Mouse (Mus musculus): Measurements from ENCODE around the gene Tom1. TPM values are rescaled to one million over a fixed set of nuclear protein-coding genes. Genes with fewer than 3 reads are reported as not detected.

Tom1 gene
- total and polyA plus RNA-seq, 3 experiments = 18.0 to 32.6 TPM; not detected in 1

DNA sequence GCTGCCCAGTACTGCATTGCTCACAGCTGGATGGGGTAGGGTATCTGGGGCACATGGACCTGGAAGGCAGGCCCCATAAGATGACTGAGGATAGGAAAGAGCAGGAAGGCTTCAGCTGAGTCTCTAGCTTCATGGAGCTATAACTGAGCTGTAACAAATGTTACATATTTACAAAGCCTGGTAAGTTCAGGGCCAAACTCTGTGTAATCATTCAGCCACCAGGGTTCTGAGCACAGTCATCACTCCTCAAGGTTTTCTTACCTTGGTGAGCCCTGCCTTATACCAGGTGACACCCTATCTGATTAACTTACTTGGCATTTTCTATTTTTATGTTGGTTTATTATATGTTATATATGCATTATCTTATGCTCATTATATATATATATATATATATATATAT lies 53.6 kb downstream of the Tom1 start:
- Histone ChIP-seq H3K27me3 (ENCODE audit: control insufficient read depth in 1 of 2, insufficient read depth in 2 of 2, low read length in 2 of 2) (no peaks in the 10 kb centered on the region), H3K9ac (ENCODE audit: control insufficient read depth, low read depth, low read length, poor library complexity, severe bottlenecking) (no peak overlapping the region), H3K79me2 (ENCODE audit: control insufficient read depth, insufficient read depth, low read length, poor library complexity) (no peaks in the 10 kb centered on the region), H3K4me3 (ENCODE audit: control insufficient read depth in 1 of 2, insufficient read depth in 1 of 2, low read depth in 2 of 2, low read length in 2 of 2) (no peak overlapping the region), H3K27ac (ENCODE audit: control insufficient read depth, low read depth, low read length) (no peak overlapping the region), H3K4me1 (ENCODE audit: control insufficient read depth in 1 of 2, insufficient read depth in 2 of 2, low read length in 2 of 2) (peaks cover 38 to 55% of the 10 kb centered on the region in 2 experiments), H3K36me3 (ENCODE audit: control insufficient read depth in 1 of 2, insufficient read depth in 2 of 2, low read length in 2 of 2) (peaks cover 0 to 51% of the 10 kb centered on the region in 2 experiments; a peak in 2 of 4 replicates), H3K9me3 (replicated peaks; ENCODE audit: insufficient read depth, low read length) (no peaks in the 10 kb centered on the region)
- DNase-seq (ENCODE audit: low read depth, low spot score) = no peak
- TF ChIP-seq MAFK (IDR thresholded peaks at IDR 0.05; ENCODE audit: borderline replicate concordance, low read depth, low read length) (no peak), POLR2A (IDR thresholded peaks at IDR 0.05; ENCODE audit: control insufficient read depth in 1 of 2, insufficient read depth in 1 of 2, low read depth in 1 of 2, low read length in 2 of 2, poor library complexity in 1 of 2) (no peak), USF2 (IDR thresholded peaks at IDR 0.05; ENCODE audit: borderline replicate concordance in 1 of 2, insufficient read depth in 1 of 2, low read depth in 1 of 2, low read length in 2 of 2) (no peak), ZMIZ1 (IDR thresholded peaks at IDR 0.05; ENCODE audit: low read depth, low read length) (no peak), NRF1 (IDR thresholded peaks at IDR 0.05; ENCODE audit: insufficient read depth, low read depth, low read length, poor library complexity, severe bottlenecking) (no peak), MXI1 (IDR thresholded peaks at IDR 0.05; ENCODE audit: low read depth, low read length) (no peak), E2F4 (IDR thresholded peaks at IDR 0.05; ENCODE audit: borderline replicate concordance, low read depth, low read length) (no peak)

DNA sequence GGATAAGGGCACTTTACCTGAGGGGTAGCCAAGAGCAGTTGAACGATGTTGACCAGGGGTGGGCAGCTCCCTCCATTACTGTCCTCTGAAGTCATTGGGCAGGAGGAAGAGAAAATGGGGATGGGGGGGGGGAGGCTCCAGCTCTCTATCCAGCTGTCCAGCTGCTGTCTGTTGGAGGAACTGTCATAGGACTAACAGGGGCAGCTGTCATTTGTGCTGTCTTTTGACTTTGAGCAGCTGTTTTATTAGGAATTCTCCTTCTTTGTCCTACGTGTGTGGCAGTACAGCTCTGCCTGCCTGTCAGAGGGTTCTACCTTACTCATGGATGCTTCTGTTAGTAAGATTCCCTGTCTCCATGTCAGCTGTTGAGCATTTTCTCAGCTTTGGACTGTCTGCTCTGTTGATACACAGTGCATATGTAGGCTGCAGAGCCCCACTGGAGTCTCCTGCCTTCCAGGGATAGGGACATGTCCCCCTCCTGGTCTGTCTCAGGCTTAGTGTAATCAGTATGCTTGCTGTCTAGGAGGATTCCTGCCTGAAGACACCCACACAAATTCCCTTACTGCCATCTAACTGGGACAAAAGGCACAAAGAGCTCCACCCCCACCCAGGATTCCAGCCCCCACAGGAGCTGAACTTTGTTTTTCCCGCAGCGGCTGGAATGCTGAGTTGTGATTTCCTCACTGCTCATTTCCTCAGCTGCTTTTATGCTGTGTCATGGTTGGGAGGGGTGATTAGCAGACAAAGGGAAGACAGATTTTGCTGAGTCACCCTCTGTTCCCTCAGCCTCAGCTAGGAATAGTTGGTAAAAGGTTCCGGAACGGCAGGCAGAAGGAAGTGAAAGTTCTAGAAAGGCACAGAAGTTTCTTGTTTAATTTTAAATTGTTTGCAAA lies 55.7 kb downstream of the Tom1 start:
- peaks cover 30 to 42% of the 10 kb centered on the region in 2 experiments for H3K4me1 ChIP-seq (ENCODE audit: control insufficient read depth in 1 of 2, insufficient read depth in 2 of 2, low read length in 2 of 2)
- H3K36me3 ChIP-seq (ENCODE audit: control insufficient read depth in 1 of 2, insufficient read depth in 2 of 2, low read length in 2 of 2) = peaks cover 0 to 45% of the 10 kb centered on the region in 2 experiments; a peak in 2 of 4 replicates
- DNase-seq (ENCODE audit: low read depth, low spot score) = peak; percentile 91
- H3K9ac ChIP-seq (ENCODE audit: control insufficient read depth, low read depth, low read length, poor library complexity, severe bottlenecking) = peak overlapping the region; percentile 32; the same call in 1 of the 2 replicates
- H3K27ac ChIP-seq (ENCODE audit: control insufficient read depth, low read depth, low read length) = peak overlapping the region; percentile 28; the same call in 1 of the 2 replicates
- no peaks in the 10 kb centered on the region for H3K27me3 ChIP-seq (ENCODE audit: control insufficient read depth in 1 of 2, insufficient read depth in 2 of 2, low read length in 2 of 2)
- H3K4me3 ChIP-seq (ENCODE audit: control insufficient read depth in 1 of 2, insufficient read depth in 1 of 2, low read depth in 2 of 2, low read length in 2 of 2) = peak overlapping the region; percentile 30 to 32
- H3K79me2 ChIP-seq (ENCODE audit: control insufficient read depth, insufficient read depth, low read length, poor library complexity) = peaks cover 7% of the 10 kb centered on the region
- H3K9me3 ChIP-seq (replicated peaks; ENCODE audit: insufficient read depth, low read length) = no peaks in the 10 kb centered on the region
- TF ChIP-seq HCFC1 (IDR thresholded peaks at IDR 0.05; ENCODE audit: low read depth, low read length) (no peak), EP300 (IDR thresholded peaks at IDR 0.05; ENCODE audit: low read depth in 1 of 2, low read length in 2 of 2) (peak; percentile 70 to 71), GATA1 (IDR thresholded peaks at IDR 0.05; ENCODE audit: low read depth, low read length) (peak; percentile 38; the same call in 1 of the 2 replicates), TCF12 (IDR thresholded peaks at IDR 0.05; ENCODE audit: low read depth, low read length) (no peak), NELFE (IDR thresholded peaks at IDR 0.05; ENCODE audit: low read depth, low read length) (no peak), MXI1 (IDR thresholded peaks at IDR 0.05; ENCODE audit: low read depth, low read length) (peak; percentile 72), JUND (IDR thresholded peaks at IDR 0.05; ENCODE audit: low read depth, low read length) (no peak), UBTF (IDR thresholded peaks at IDR 0.05; ENCODE audit: borderline replicate concordance, insufficient read depth, low read depth, low read length) (no peak), USF1 (IDR thresholded peaks at IDR 0.05; ENCODE audit: low read depth, low read length) (no peak), MEF2A (IDR thresholded peaks at IDR 0.05; ENCODE audit: extremely low read depth, insufficient replicate concordance, low read depth, low read length, poor library complexity, severe bottlenecking) (no peak), MYC (IDR thresholded peaks at IDR 0.05; ENCODE audit: low read depth, low read length) (no peak), KAT2A (conservative IDR thresholded peaks at IDR 0.05; ENCODE audit: low read depth, low read length) (no peak), SIN3A (IDR thresholded peaks at IDR 0.05; ENCODE audit: low read length) (peak; percentile 89), POLR2A (IDR thresholded peaks at IDR 0.05; ENCODE audit: control insufficient read depth in 1 of 2, insufficient read depth in 1 of 2, low read depth in 1 of 2, low read length in 2 of 2, poor library complexity in 1 of 2) (no peak), ZNF384 (IDR thresholded peaks at IDR 0.05; ENCODE audit: low read depth, low read length) (no peak), MAX (IDR thresholded peaks at IDR 0.05; ENCODE audit: low read length) (no peak), POLR2AphosphoS2 (IDR thresholded peaks at IDR 0.05; ENCODE audit: low read length) (no peak), ELF1 (IDR thresholded peaks at IDR 0.05; ENCODE audit: low read depth, low read length) (no peak; the same call in 1 of the 2 replicates), MYB (IDR thresholded peaks at IDR 0.05; ENCODE audit: low read depth, low read length) (no peak), CHD2 (IDR thresholded peaks at IDR 0.05; ENCODE audit: low read length) (no peak), ETS1 (IDR thresholded peaks at IDR 0.05; ENCODE audit: low read depth, low read length) (peak; percentile 99), SMC3 (IDR thresholded peaks at IDR 0.05; ENCODE audit: low read depth, low read length) (no peak), CHD1 (IDR thresholded peaks at IDR 0.05; ENCODE audit: low read depth, low read length) (no peak), TBP (IDR thresholded peaks at IDR 0.05; ENCODE audit: low read depth, low read length) (peak; percentile 52; the same call in 1 of the 2 replicates)

All from MEL (cell line).